Mouse (Mus musculus) stomach, postnatal 0 days (tissue): ENCODE measurements at regions not wholly inside any gene's neighbourhood (a gene's known extent, or its start where the extent isn't known, plus 50 kb on each side); places are given as distances from the start of the nearest gene placed in this dataset.

Experiments
- CTCF ChIP-seq: IDR thresholded peaks from 2 replicates; pipeline ENCODE4 v1.5.1; 2016; ENCODE audit warnings: antibody characterized with exemption, low read depth, mild to moderate bottlenecking, moderate library complexity
- EP300 ChIP-seq: optimal IDR thresholded peaks from 2 replicates; pipeline ENCODE3; 2016; ENCODE audit warnings: antibody characterized with exemption

- TF ChIP-seq CTCF (no peak), EP300 (no peak)
Measured at GRCm38 (mm10) chr19:20122475-20122874, 268.3 kb downstream of the Anxa1 start.
